Mouse (Mus musculus) adrenal gland, postnatal 4 days (tissue): Measurements from ENCODE around the gene Slc6a1. TPM values are rescaled to one million over a fixed set of nuclear protein-coding genes. Genes with fewer than 3 reads are reported as not detected.

ENCODE experiments used
- DNase-seq, 2 experiments: peaks; one replicate each; pipeline ENCODE4 v3.0.0; 2021 to 2022; ENCODE audit warnings: low spot score in 2 of 2, mixed read lengths in 2 of 2
- long read RNA-seq, 2 experiments: library from polyadenylated mRNA; stranded (forward); transcript quantifications; one replicate each; pipeline ENCODE4 v2.0.0; 2021
- total RNA-seq, 2 experiments: library from RNA; stranded (reverse); gene quantifications; 2 replicates each; pipeline ENCODE4 v1.2.3; 2021

The Slc6a1 gene
- total RNA-seq, result 1 to 10 TPM in 1 of 2 experiments, under 1 TPM in 1; 0.08 to 1.7 TPM
- long read RNA-seq, experiment 1, result 0 reads
- long read RNA-seq, experiment 2, result 0 reads

DNA sequence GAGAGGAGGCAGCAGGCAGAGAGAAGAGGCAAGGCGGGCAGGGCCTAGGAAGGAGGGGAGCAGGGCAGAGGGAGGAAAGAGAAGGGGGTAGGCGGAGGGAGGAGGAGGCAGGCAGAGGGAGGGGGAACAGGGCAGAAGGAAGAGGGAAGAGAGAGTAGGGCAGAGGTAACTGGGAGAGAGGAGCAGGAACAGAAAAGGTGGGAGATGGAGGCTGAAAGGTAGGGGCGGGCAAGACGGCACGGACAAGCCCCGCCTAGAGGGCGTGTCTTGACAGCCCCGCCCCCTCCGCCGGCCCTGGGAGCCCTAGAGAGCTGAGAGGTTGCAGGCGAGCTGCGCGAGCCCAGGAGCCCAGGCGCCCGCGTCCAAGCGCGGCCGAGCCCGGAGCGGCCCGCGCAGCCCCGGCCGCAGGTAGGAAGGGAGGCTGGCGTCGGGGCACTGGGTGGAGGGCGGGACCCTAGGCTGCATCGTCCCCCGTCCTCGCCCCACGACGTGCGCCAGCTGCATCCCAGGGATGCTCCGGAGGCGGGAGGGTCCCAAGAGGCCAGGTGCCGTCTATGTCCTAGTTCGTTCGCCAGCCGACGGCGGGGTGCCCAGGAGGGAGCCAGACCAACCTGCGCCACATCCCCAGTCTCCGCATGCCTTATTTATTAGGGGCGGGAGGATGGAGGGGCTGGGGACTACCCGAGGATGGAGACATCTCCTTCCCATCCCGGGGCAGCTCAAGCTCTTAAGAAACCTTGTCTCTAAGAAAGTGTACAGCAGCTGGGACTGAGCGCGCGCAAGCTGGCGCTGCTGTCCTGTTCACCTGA is at the start of gene Slc6a1:
TSS of gene Slc6a1 (plus strand) at position 167 of the 809 bp plus-strand sequence.
- peak in 1 of 2 experiments; percentile 14 for DNase-seq

DNA sequence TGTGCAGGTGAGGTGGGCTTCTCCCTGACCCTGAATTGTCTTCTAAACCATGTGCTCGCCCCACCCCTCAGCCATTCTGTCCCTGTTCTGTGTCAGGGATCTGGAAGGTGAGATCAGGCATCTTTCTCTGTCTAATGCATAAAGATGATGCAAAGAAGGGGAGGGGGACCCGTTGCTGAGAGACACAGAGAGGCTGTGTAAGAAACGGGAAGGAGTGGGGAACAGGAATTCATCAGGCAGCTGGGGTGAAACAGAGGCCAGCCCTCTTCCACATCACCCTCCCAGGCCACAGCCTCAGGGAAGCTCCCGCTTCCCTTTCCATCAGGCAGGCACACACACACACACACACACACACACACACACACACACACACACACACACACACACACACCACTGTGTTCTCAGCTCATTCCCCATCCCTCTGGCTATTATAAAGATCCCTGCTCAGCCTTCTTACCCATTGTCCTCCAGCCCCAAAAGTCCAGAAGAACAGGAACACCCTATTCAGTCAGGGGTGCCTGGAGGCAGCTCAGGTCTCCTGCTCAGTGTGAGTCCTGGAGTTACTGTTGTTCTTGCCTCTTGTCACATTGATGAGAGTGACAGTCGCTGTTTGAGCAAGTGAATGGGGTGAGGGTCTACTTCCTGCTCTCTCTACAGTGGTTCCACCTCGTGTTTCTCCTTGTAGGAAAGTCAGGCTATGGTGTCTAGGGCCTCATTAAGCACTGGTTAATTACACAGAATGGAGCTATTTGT is 43.4 kb upstream of the Slc6a1 start:
- no peak for DNase-seq

DNA sequence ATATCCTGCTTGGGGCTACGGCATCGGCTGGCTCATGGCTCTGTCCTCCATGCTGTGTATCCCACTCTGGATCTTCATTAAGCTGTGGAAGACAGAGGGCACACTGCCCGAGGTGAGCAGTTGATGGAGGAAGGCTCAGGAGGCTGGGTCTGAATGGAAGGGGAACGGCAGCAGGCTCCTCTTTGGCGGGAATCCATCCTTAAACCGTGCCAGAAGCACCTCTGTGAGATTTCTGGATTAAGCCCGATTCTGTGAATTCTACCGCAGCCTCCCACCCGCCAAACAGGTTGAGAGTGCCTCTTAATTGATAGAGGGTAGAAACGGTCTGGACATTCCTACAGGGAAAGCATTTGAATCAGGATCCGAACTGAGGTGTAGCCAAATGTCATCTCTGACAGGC is 36.8 kb upstream of the Slc6a1 start:
- no peak for DNase-seq

DNA sequence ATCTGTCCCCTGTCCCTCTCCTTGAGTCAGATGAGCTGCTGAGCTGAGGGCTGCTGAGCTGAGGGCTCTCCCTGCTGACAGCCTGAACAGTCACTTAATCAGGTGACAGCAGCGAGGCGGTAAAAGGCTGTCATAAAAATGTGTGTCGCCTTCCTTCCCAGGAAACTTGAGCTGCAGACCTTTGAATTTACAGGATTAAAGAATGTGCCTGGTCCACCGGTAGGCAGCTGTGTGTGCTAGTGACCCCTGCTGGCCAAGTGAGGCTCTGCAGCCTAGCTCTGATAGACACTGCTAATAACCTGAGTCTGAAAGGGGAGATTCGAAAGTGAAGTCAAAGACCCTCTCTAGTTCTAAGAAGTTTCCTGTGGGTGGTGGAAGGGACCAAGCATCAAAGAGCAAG is 32.1 kb upstream of the Slc6a1 start:
- peak; percentile 40 to 44 for DNase-seq

DNA sequence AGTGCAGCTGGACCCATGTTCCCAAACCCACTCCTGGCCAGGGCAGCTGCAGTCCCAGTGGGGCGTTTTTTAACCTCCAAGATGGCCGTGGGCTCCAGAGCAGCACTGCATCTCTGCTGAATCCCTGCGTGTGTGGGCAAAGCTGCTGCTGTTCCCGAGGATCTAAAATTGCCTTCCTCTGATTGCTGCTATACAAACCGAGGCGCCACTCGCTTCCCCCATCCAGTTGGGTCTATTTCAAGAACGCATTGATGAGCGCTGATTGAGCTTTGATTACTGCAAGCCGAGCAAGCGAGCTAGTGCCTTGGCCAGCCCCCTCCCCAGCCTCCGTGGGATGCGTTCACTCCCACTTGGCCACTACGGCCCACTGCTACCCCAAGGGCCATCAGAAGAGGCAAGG is 27.5 kb upstream of the Slc6a1 start:
- DNase-seq, result no peak

DNA sequence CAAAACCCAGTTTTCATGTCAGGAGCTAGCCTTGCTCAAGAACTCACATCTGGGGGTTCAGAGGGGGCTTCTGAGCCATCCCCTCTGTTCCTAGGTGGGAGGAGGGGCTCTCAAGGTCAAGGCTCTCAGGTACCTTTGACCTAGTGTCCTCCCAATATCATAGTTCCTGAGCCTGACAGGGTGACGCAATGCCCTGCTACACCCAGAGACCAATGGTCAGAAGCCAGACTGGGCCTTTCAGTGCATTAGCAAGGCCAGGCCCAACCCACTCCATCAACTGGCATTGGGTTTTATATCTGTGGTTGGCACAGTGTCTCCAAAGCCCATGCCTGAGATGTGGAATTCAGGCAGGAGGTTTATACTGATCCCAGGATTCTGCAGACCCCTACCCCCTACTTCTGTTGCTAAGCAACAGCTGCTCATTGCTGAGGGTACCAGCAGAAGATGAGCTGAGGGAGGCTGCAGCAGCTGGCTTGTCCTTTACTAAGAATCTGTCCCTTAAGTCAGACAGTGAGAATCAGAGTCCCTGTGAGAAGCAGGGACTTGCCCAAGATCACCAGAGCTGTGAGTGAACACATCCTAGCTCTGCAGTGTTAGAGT is 24.6 kb upstream of the Slc6a1 start:
- DNase-seq, result no peak

DNA sequence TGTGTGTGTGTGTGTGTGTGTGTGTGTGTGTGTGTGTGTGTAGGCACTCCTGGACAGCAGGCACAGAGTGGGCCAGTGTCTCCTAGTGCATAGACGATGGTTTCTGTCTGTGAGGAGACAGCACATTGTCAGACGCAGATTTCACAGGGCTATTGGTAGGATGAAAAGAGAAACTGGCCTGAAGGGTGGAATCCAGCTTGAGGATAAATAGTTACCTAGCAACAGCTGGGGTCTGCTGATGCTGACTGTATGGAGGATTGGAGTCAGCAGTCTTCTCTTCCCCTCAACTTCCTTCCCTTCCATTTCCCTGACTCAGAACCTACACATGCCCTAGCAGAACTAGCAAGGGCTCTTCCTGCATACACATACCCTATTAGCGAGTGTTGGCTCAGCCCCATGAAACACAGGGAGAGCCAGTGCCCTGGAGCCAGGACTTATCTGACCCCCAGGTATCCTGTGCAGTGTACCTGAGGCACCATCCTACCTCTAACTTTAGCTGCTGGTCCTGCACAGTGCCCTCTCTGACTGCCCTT is 23.7 kb upstream of the Slc6a1 start:
- DNase-seq, result no peak

DNA sequence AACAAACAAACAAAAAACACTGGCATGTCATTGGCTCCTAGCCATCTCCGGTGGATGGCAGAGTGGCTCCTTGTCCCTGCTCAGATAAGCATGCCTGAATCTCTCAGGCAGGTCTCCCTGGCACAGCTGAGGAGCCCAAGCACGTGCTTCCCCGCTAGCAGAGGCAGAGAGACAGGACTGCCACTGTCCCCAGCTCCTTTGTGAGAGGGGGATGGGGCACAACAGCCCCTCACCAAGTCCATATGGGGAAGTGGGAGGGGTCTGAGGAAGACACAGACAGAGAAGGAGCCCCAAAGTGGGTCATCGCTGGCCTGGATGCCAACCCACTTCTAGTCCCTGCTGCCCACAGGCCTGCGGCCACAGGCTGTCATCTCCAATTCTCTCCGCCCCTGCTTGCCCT is 20.8 kb upstream of the Slc6a1 start:
- DNase-seq, result no peak

DNA sequence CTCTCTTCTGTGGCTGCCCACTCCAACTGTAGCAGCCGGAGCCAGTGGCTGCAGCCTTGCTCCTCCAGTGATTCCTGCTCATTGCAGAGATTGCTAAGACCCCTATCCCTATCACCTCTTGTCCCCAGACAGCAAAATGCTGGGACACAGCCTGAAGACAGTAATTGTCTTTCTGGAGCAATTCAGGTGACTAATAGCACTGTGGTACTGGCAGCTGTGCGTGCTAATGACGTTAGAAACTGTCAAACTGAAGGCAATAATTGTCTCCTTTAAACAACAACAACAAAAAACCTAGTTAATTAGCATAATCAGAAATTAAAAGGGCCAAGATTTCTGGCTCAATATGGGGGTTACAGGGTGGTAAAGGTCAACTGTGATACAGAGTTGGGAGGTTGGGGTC is 18.4 kb upstream of the Slc6a1 start:
- no peak for DNase-seq

DNA sequence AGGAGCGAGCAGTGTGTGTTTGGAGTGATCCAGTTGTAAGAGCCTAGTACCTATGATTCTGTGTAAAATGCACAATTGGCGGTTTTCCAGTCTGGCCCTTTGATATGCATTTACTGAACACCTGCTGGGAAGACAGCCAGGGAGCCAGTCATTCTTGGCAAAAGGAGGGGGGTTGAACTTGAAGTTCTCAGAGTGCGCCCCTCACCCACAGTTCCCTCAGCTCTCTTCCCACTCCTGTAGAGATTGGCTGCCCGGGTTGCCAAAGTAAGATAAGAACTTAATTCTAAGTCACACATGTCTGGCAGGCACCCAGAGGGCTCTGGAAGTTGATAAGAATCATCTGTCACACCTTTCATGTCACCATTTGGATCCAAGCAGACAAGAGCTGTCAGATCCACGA is 18.0 kb upstream of the Slc6a1 start:
- DNase-seq, result no peak

DNA sequence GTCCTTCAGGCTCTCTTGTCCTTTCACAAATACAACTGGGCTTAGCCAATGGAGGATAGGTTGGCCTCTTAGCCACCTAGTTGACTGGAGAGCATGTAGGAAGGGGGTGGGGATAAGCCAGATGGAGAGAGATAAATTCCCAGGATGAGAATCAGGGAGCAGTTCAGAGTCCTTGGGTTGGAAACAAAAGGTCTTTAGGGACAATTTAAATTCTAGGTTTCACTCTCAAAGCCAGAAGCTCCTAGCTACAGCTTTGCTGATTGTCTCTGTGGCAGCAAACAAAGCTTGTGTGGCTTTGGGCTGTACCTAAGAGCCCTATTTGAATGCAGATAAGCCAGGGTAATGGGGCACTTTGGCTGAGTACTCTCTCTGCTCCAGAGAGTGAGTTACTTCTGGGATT is 16.2 kb upstream of the Slc6a1 start:
- DNase-seq, result no peak

DNA sequence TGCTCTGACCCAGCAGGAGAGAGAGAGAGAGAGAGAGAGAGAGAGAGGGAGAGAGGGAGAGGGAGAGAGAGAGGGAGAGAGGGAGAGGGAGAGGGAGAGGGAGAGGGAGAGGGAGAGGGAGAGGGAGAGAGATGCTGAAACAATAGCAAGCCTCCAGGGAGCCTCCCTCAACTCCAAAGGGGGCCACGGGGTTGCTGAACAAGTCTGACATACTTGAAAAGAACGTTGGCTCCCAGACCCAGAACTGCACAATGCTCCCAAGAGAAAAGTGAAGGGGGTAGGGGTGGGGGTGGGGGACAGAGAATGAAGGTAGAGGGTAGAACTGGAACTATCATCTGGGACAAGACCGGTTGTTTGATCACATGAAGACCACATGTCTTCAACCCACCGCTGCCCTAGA is 14.5 kb upstream of the Slc6a1 start:
- no peak for DNase-seq

DNA sequence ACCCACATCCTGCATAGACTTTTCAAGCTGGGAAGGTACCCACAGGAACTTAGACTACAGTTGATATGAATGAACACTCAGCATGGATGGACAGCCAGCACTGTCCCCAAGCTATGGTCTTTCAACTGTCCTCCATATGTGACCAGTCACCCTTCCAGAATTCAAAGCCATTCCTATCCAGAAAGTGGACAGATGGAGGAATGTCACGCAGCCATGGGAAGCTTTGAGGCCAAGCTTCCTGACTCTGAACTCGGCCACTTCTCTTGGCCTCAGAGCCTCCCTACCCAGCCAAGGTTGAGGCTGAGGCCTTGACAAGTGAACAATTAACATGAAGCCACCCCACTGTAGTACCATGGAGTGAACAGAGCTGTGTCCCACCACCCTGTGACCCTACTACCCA is 12.8 kb upstream of the Slc6a1 start:
- no peak for DNase-seq

DNA sequence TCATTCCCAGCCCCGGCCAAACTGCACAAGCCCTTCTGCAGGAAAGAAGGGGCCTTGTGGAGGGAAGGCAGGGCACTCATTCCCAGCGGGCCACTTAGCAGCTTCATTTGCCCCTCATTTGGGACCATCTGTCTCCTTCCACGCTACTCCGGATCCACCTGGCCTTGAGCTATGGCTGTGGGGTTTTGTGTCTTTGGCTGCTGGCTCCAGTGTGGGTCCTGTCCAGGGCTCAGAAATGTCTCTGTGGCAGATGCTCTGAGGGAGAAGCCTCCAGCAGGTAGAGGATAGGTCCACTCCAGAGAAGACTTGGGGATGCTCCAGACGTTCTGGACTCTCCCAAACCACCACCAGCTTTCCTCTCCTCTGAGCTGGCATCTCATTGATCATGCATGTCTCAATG is 11.6 kb upstream of the Slc6a1 start:
- DNase-seq, result no peak

DNA sequence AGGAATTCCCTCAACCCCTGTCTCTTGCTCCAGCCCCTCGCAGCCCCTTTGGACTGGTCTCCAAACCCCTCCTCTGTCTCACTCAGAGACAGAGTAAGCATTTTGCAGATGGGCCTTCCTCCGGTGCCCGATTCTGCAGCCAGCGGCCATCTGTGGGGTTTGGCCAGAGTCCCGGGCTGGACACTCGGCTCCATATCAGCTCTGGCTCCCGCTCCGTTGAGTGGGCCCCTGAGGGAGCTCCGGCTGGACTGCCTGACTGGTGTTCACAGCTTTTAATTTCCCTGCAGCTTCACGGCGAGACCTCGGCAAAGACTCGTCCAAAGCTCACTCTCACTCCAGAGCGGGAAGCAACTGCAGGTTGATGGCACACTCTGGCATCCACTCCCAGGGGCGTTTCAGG is 10.2 kb upstream of the Slc6a1 start:
- DNase-seq, result no peak

DNA sequence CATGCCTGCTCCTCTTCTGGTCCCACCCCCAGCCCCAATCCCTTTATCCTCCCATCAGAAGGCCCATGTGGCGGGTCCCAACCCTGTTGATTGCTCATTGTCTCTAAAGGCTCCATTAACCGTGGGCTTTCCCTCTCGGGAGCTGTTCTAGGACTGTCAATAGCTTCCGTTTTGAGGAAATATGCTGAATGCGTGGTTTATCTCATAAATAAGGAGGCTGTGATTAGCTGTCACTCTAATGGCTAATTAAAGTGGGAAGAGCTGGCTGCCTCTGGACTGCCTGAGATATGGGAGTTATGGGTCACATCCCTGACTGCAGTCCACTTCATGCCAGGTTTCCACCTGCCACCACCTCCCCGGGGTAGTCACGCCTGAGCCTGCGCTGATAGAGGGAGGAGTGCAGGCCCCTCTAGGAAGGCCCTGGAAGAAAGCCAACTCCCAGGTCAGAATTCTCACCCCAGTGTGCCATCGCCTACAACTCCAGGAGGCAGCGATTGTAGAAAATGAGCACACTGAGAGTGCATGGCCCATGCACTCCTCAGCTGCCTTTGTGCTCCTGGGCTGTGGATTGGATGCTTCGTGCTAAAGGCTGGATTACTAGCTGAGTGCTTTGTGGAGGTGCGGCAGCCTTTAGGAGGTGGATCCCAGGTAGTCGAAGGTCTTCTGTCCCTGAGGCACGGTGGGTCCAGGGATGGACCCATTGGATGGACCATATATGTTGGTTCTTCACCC is 8.3 kb upstream of the Slc6a1 start:
- DNase-seq, result no peak

DNA sequence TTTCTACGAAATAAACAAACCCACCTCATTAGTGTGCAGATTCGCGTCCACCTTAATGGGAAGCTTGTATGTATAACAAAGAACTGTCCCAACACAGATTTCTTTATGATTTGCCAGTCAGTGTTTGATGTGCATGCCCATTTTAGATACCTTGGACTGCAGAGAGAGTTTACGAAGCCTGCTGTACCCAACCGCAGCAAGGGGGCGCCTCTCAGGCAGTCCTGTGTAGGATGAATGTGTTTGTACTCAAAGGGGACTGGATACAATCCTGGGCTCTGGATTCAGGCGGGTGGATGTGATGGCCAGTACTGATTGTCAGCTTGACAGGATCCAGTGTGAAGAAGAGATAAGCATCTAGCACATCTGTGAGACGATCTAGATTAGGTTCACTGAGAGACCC is 6.6 kb upstream of the Slc6a1 start:
- DNase-seq, result no peak

DNA sequence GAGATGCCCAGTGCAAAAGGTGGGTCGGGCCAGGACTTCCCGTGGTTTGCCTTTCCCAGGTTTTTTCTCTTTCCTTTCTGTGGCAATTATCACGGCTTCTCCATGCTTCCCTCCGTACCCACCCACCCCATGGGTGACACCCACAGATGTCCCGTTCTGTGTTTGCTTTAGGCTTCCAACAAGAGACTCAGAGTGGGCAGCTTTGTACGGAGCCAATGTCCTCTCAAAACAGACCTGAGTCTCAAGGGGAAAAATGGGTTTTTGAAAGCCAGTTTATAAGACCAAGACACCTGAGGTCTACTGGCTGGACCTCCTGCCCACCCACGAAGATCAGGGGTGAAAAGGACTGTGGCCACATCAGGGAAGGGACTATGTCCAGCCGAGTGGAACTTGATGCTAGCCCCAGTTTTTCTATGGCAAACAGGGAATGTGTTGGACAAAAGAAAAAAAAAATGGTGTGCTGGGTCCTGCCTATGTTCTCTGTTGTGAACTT is 889 bp downstream of the Slc6a1 start:
- DNase-seq, result no peak

DNA sequence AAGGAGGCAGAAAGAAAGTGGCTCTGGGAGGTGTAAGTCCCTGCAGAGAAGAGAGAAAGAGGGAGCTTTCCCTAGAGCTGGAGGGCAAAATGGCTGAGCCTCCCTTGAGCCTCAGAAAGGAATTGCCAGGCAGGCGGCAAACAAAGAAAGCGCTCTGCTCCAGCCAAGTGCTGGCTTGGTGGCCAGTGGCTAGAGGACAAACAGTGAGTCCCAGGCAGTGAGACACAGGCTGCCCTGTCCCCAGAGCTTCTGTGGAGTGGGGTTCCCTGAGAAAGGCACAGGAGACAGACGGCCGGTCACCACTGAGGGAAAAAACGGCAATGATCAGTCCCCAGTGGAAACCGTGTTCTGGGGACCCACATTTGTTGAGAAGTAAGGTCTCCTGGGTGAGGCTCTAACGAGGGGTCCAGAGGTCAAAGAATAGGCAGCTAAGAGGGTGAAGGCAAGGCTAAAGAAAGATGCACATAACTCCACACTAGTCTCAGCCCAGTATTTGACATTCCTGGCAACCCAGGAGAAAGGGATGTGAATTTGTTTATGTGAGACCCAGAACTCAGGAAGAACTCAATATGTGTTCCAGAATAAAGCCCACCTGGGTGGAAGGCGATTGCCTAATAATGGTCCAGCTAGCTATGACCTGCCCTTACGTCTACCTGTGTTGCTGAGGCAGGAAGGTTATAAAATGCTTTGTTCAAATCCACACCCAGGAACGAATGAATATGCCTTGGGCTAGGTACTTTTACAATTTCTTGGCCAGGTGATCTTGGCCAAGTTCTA is 1.7 kb downstream of the Slc6a1 start:
- DNase-seq, result no peak

DNA sequence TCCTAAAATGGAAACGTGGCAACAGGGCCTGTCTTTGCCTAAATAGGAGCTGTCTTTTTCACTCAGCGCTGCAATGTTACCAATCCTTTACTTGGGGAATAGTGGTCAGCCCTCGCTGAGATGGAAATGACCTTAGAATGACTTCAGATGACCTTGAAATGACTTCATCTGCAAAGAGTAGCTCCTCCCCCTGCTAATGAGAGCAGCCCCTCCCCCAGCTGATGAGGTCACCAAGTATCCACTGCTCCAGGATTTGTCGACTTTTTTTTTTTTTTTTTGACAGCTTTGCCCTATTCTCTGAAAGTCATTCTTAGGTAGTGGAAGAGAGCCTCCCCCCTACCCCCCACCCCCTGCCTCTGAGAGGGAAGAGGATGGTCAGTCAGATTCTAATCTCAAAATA is 3.0 kb downstream of the Slc6a1 start:
- DNase-seq, result no peak
